Mouse (Mus musculus) thymus, postnatal 10 days (tissue): ENCODE data around the gene Ints14.
"Not testable (repeated sequence)": the region's sequence is repeated elsewhere in the genome, so short reads cannot be mapped to it uniquely, and the experiment has no call there.

Source experiments
- DNase-seq, 2 experiments: peaks; one replicate each; pipeline ENCODE4 v3.0.0; 2021; ENCODE audit warnings: low spot score in 2 of 2

Gene Ints14

GRCm38 (mm10) chr9:64952055-64952454, 8.7 kb upstream of the Ints14 start:
- no peak for DNase-seq

- DNase-seq, result no peak
Measured at GRCm38 (mm10) chr9:64953190-64953589, 7.5 kb upstream of the Ints14 start.

GRCm38 (mm10) chr9:64956337-64956736, 4.4 kb upstream of the Ints14 start:
- DNase-seq, result peak; percentile 15 to 60

- DNase-seq, result no peak
Measured at GRCm38 (mm10) chr9:64957276-64957675, 3.4 kb upstream of the Ints14 start.

GRCm38 (mm10) chr9:64960978-64961320, 244 bp downstream of the Ints14 start:
- DNase-seq, result no peak

GRCm38 (mm10) chr9:64980548-64980947, 19.8 kb downstream of the Ints14 start:
- DNase-seq, result no peak

GRCm38 (mm10) chr9:64981904-64982303, 21.2 kb downstream of the Ints14 start:
- DNase-seq, result no peak

- no peak for DNase-seq
Measured at GRCm38 (mm10) chr9:64985037-64985794, 24.5 kb downstream of the Ints14 start.

- DNase-seq, result no peak
Measured at GRCm38 (mm10) chr9:64985807-64986206, 25.1 kb downstream of the Ints14 start.

GRCm38 (mm10) chr9:64987651-64988050, 26.9 kb downstream of the Ints14 start:
- no peak for DNase-seq

GRCm38 (mm10) chr9:64988443-64988842, 27.7 kb downstream of the Ints14 start:
- DNase-seq, result no peak

- DNase-seq, result no peak
Measured at GRCm38 (mm10) chr9:64990291-64990690, 29.6 kb downstream of the Ints14 start.

GRCm38 (mm10) chr9:64995464-64995863, 34.8 kb downstream of the Ints14 start:
- not testable (repeated sequence) for DNase-seq

- no peak for DNase-seq
Measured at GRCm38 (mm10) chr9:65001481-65001880, 40.8 kb downstream of the Ints14 start.

GRCm38 (mm10) chr9:65005737-65006136, 45.0 kb downstream of the Ints14 start:
- DNase-seq, result no peak

- no peak for DNase-seq
Measured at GRCm38 (mm10) chr9:65010632-65011031, 49.9 kb downstream of the Ints14 start.

- peak in 1 of 2 experiments; percentile 18 for DNase-seq
Measured at GRCm38 (mm10) chr9:65011304-65011703, 50.6 kb downstream of the Ints14 start.

- no peak for DNase-seq
Measured at GRCm38 (mm10) chr9:65015461-65016222, 54.9 kb downstream of the Ints14 start.

GRCm38 (mm10) chr9:65016241-65016977, 55.7 kb downstream of the Ints14 start:
- DNase-seq, result no peak

- no peak for DNase-seq
Measured at GRCm38 (mm10) chr9:65016978-65017827, 56.5 kb downstream of the Ints14 start.

GRCm38 (mm10) chr9:65017896-65018295, 57.2 kb downstream of the Ints14 start:
- DNase-seq, result no peak
